Mouse (Mus musculus): ENCODE results near the gene Gpr173.
"Not testable (repeated sequence)": the region's sequence is repeated elsewhere in the genome, so short reads cannot be mapped to it uniquely, and the experiment has no call there.

Gene Gpr173

GRCm38 (mm10) chrX:152368397-152369273 lies at the start of gene Gpr173:
Gene Gpr173, minus strand, starts transcription at chrX:152368704.
- DNase-seq (ENCODE audit: low read depth) = no peak

DNA sequence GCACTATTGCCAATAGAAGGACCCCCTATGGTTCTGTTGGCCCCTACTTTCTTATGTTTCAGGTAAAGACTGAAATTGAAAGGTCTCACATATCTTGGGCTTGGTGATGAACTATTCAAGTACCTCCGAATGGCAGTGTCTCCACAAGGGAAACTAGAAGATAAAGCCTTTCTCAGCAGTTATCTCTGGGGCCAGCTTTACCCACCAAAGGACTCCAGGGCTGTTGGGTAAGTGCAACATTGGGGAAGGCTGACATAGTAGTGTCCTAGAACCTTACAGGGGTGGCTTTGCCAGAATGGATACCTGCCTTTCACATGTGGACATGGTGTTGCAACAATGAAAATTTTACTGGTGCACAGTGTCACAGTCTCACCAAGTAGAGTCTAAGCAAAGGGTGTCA lies 34.7 kb upstream of the Gpr173 start:
- DNase-seq (ENCODE audit: low read depth) = no peak

GRCm38 (mm10) chrX:152400096-152400495 lies 31.6 kb upstream of the Gpr173 start:
- no peak for DNase-seq (ENCODE audit: low read depth)

GRCm38 (mm10) chrX:152368054-152368396 lies 479 bp downstream of the Gpr173 start:
- DNase-seq (ENCODE audit: low read depth) = no peak

DNA sequence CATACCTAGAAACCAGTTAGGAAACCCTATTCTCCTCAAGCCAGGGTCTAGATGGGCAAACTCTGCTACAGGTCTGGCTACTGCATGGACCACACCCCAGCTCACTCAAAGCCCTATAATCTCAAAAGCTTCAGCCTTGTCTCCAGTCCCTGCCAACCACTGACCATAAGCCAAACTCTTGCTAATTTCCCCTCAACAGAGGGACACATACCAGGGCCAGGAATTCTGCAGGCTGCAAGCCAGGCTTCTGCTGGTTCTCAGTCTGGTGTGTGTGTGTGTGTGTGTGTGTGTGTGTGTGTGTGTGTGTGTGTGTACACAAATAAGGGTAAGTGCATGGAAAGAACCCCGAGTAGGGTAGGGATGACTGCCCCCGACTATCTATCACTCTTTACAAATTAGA lies 2.1 kb downstream of the Gpr173 start:
- no peak for DNase-seq (ENCODE audit: low read depth)

DNA sequence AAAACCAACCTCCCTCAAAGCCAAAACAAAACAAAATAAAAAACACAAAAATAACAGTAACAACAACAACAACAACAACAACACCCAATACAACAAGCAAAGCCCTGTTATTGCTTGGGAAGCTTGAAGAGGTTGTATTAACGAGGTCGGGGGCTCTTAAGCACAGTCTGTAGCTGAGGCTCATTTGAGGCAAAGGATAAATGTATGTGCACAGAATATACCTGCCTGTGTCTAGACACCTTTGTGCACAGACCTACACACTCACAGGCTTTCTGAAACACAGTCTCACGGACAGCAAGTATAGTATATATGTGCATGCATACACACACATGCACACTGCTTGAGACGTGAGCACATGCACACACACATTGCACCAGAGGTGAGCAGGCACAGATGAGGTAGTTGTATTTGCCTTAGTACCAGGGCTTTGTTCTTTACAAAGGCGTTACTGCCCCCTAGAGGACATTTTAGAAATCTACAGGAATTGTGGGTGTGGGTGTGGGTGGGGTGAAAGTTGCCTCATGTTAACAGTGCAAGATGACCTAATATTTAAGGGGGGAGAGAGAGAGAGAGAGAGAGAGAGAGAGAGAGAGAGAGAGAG lies 15.9 kb downstream of the Gpr173 start:
- peak; percentile 54 for DNase-seq (ENCODE audit: low read depth)

- DNase-seq (ENCODE audit: low read depth) = no peak
Observed at GRCm38 (mm10) chrX:152347041-152347440, 21.5 kb downstream of the Gpr173 start.

GRCm38 (mm10) chrX:152346587-152346986 lies 21.9 kb downstream of the Gpr173 start:
- DNase-seq (ENCODE audit: low read depth) = no peak

DNA sequence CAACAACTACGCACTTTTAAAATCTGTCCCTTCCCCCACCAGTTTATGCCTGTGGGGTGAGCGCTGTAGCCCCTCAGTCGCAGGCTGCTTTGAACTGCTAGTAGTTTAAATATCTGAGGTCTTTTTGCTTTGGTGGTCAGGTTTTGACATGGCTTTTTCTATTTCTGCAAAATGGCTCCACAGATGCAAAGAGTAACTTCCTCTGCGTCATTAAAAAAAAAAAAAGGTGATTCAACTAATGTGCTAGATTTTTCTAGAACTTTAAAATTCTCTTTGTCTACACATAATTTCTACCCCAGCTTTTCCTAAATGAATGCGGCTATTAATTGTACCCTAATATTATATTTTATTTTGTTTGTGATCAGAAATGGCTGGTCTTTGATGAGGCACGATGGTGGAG lies 25.6 kb downstream of the Gpr173 start:
- DNase-seq (ENCODE audit: low read depth) = no peak

GRCm38 (mm10) chrX:152342358-152342901 lies 26.1 kb downstream of the Gpr173 start, which contains the start of gene Tspyl2:
Gene Tspyl2, minus strand, starts transcription at chrX:152342425.
- peak; percentile 67 for DNase-seq (ENCODE audit: low read depth)

GRCm38 (mm10) chrX:152341496-152341895 lies 27.0 kb downstream of the Gpr173 start:
- no peak for DNase-seq (ENCODE audit: low read depth)

GRCm38 (mm10) chrX:152336546-152337332 lies 31.8 kb downstream of the Gpr173 start:
- DNase-seq (ENCODE audit: low read depth) = peak; percentile 62

GRCm38 (mm10) chrX:152336123-152336522 lies 32.4 kb downstream of the Gpr173 start:
- DNase-seq (ENCODE audit: low read depth) = not testable (repeated sequence)

DNA sequence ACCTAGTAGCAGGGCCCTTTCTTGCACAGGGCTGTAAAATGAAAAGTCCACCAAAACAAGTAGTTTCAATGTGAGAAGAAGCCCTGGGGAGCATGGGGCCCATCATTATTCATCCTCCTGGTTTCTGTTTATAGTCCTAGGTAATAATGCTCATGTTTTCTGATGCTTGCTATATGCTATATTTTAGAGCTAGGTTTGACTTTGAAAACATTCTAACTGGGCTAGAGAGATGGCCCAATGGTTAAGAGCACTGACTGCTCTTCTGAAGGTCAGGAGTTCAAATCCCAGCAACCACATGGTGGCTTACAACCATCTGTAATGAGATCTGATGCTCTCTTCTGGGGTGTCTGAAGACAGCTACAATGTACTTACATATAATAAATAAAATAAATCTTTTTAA lies 39.1 kb downstream of the Gpr173 start:
- DNase-seq (ENCODE audit: low read depth) = not testable (repeated sequence)

- DNase-seq (ENCODE audit: low read depth) = no peak
Observed at GRCm38 (mm10) chrX:152327689-152328052, 40.8 kb downstream of the Gpr173 start.

GRCm38 (mm10) chrX:152326996-152327688 lies 41.4 kb downstream of the Gpr173 start, which contains the start of gene Kantr:
Gene Kantr, minus strand, starts transcription at chrX:152327495.
- peak; percentile 68 for DNase-seq (ENCODE audit: low read depth)

DNA sequence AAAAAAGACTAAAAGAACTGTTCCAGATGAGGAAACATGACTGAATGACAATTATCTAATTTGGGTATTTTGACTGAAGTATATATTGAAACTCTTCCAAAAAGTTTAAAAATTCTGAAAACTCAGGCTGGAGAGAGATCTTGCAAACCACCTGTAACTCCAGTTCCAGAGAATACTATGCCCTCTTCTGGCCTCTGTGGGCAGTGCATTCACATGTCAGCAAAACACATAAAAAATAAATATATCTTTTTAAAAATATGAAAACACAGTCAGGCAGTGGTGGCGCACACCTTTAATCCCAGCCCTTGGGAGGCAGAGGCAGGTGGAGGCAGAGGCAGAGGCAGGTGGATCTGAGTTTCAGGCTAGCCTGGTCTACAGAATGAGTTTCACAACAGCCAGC lies 44.9 kb downstream of the Gpr173 start:
- no peak for DNase-seq (ENCODE audit: low read depth)

DNA sequence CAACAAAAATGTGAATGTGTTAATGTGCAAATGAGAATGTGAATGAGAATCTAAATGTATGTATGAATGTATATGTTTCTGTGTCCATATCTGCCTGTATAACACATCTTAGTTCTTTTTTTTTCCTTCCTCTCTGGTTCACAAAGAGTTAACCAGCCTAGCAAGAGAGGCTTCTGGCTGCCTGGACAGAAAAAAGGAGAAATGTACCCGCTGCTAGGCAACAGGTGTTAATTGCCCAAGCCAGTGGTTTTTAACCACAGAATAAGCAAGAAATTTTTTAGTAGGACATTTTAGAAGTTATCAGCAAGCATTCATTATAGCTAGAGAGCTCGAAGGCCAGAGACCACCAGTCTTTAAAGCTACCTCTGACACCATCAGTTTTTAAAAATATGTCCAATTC lies 45.7 kb downstream of the Gpr173 start:
- no peak for DNase-seq (ENCODE audit: low read depth)

DNA sequence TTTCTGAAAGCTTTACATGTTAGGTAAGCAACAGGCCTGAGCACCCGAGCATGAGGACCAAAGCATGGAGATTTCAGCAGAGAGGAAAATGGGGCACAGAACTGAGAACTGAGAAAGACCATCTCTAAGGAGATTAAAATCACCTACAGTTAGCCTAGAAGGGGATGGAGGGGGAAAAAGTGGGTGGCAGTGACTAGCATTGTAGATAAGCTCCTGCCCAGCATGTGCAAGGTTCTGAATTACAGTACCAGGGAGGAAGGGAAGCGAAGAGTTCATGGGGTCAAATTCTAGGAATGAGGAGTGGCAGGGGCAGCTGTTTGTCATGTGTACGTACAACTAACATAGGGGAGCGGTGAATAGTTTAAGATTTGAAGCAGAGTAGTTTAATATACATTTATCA lies 48.0 kb downstream of the Gpr173 start:
- no peak for DNase-seq (ENCODE audit: low read depth)

DNA sequence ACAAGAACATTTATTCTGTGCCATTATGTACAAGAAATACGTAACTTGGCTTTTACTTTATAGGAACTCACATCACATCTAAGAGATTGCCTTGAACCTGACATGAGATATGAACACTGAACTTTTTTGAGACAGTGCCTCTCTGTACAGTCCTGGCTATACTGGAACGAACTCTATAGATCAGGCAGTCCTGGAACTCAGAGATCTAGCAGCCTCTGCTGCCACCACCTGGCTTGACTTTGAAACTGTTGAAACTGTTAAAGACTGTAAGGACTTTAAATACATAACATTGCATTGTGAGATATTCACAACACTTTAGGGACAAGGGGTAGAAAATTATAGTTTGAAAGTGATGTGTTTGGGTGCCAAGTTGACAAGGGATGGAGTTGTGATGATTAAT lies 60.6 kb downstream of the Gpr173 start:
- peak; percentile 54 for DNase-seq (ENCODE audit: low read depth)

GRCm38 (mm10) chrX:152307371-152307770 lies 61.1 kb downstream of the Gpr173 start:
- peak; percentile 72 for DNase-seq (ENCODE audit: low read depth)

- DNase-seq (ENCODE audit: low read depth) = no peak
Observed at GRCm38 (mm10) chrX:152306224-152306623, 62.3 kb downstream of the Gpr173 start.
